Mouse (Mus musculus) urinary bladder, postnatal 10 days (tissue): ENCODE data around the gene Kcnd3.

ENCODE experiments used
- DNase-seq: peaks from one replicate; pipeline ENCODE4 v3.0.0; 2022; ENCODE audit warnings: low spot score

The Kcnd3 gene

GRCm38 (mm10) chr3:105660530-105660929 is 208.4 kb downstream of the Kcnd3 start:
- no peak for DNase-seq

GRCm38 (mm10) chr3:105663043-105663442 is 210.9 kb downstream of the Kcnd3 start:
- DNase-seq: no peak

- DNase-seq: no peak
These were observed 213.1 kb downstream of the Kcnd3 start for GRCm38 (mm10) chr3:105665105-105665765.

- DNase-seq: no peak
These were observed 214.9 kb downstream of the Kcnd3 start for GRCm38 (mm10) chr3:105666996-105667523.

GRCm38 (mm10) chr3:105668161-105668560 is 216.0 kb downstream of the Kcnd3 start:
- no peak for DNase-seq

GRCm38 (mm10) chr3:105669776-105670175 is 217.6 kb downstream of the Kcnd3 start:
- no peak for DNase-seq

- no peak for DNase-seq
These were observed 218.7 kb downstream of the Kcnd3 start for GRCm38 (mm10) chr3:105670801-105671200.

GRCm38 (mm10) chr3:105674595-105675218 is 222.6 kb downstream of the Kcnd3 start:
- DNase-seq: no peak

GRCm38 (mm10) chr3:105675932-105676331 is 223.8 kb downstream of the Kcnd3 start:
- DNase-seq: no peak

- DNase-seq: no peak
These were observed 228.2 kb downstream of the Kcnd3 start for GRCm38 (mm10) chr3:105680346-105680745.

- DNase-seq: no peak
These were observed 234.5 kb downstream of the Kcnd3 start for GRCm38 (mm10) chr3:105686394-105687323.

- peak; percentile 81 for DNase-seq
These were observed 235.4 kb downstream of the Kcnd3 start, which contains the start of gene Ddx20 for GRCm38 (mm10) chr3:105687324-105688060. TSS of gene Ddx20 (minus strand) at chr3:105687574.

GRCm38 (mm10) chr3:105688536-105688935 is 236.4 kb downstream of the Kcnd3 start:
- DNase-seq: no peak

- no peak for DNase-seq
These were observed 241.4 kb downstream of the Kcnd3 start for GRCm38 (mm10) chr3:105693327-105694080.

- DNase-seq: no peak
These were observed 243.6 kb downstream of the Kcnd3 start for GRCm38 (mm10) chr3:105695476-105696386.

GRCm38 (mm10) chr3:105696387-105697147 is 244.4 kb downstream of the Kcnd3 start:
- DNase-seq: no peak

- no peak for DNase-seq
These were observed 245.0 kb downstream of the Kcnd3 start for GRCm38 (mm10) chr3:105697148-105697441.

- no peak for DNase-seq
These were observed 246.2 kb downstream of the Kcnd3 start for GRCm38 (mm10) chr3:105698311-105698710.

GRCm38 (mm10) chr3:105699241-105699933 is 247.3 kb downstream of the Kcnd3 start:
- no peak for DNase-seq
